Mouse (Mus musculus): ENCODE data around the gene Wnt9a.
"Not testable (repeated sequence)": the region's sequence is repeated elsewhere in the genome, so short reads cannot be mapped to it uniquely, and the experiment has no call there.

GRCm38 (mm10) chr11:59301053-59301452 lies 5.7 kb upstream of the Wnt9a start:
- not testable (repeated sequence) for TF ChIP-seq TAL1, GATA1 (IDR thresholded peaks at IDR 0.05; ENCODE audit: low read length)

Measured in erythroblast, embryonic 14.5 days (primary cell).